Mouse (Mus musculus): ENCODE data around the gene Ntmt1. TPM values are rescaled to one million over a fixed set of nuclear protein-coding genes. Genes with fewer than 3 reads are reported as not detected.

The Ntmt1 gene
- polyA plus RNA-seq, 1 experiment from 2014 or later: 98.1 TPM

- no peaks in the 10 kb centered on the region for H3K36me3 ChIP-seq
- peaks cover 23% of the 10 kb centered on the region for H3K4me1 ChIP-seq
- ATAC-seq (ENCODE audit: low FRiP score, low read depth): peak; percentile 34; the same call in 1 of the 2 replicates
- H3K27me3 ChIP-seq: no peaks in the 10 kb centered on the region
- WGBS: 9% methylated on average over 19 of the region's 19 CpGs
- H3K9ac ChIP-seq: peak overlapping the region; percentile 79
- no peaks in the 10 kb centered on the region for H3K9me3 ChIP-seq
- peak overlapping the region; percentile 53 for H3K4me3 ChIP-seq
- H3K4me2 ChIP-seq (replicated peaks): peak overlapping the region; percentile 95
- peak overlapping the region; percentile 33; the same call in 1 of the 2 replicates for H3K27ac ChIP-seq
Measured at GRCm38 (mm10) chr2:30771806-30772460, 35.7 kb upstream of the Ntmt1 start.

- Histone ChIP-seq H3K4me3 (no peak overlapping the region), H3K27me3 (no peaks in the 10 kb centered on the region), H3K4me2 (replicated peaks) (no peak overlapping the region), H3K27ac (peak overlapping the region; percentile 44; the same call in 1 of the 2 replicates), H3K9me3 (no peaks in the 10 kb centered on the region), H3K4me1 (peaks cover 22% of the 10 kb centered on the region), H3K36me3 (no peaks in the 10 kb centered on the region), H3K9ac (0 out of 2 replicates have a peak overlapping the region, but pooled peaks have one; percentile 8)
- no peak for ATAC-seq (ENCODE audit: low FRiP score, low read depth)
- WGBS: 54% methylated on average over 15 of the region's 15 CpGs
Measured at GRCm38 (mm10) chr2:30772581-30773312, 34.9 kb upstream of the Ntmt1 start.

GRCm38 (mm10) chr2:30773313-30774005, 34.2 kb upstream of the Ntmt1 start:
- ATAC-seq (ENCODE audit: low FRiP score, low read depth): no peak
- 81% methylated on average over 8 of the region's 8 CpGs for WGBS
- no peak overlapping the region for H3K9ac ChIP-seq
- no peaks in the 10 kb centered on the region for H3K27me3 ChIP-seq
- no peaks in the 10 kb centered on the region for H3K36me3 ChIP-seq
- H3K9me3 ChIP-seq: no peaks in the 10 kb centered on the region
- H3K4me3 ChIP-seq: no peak overlapping the region
- H3K4me2 ChIP-seq (replicated peaks): no peak overlapping the region
- H3K27ac ChIP-seq: peak overlapping the region; percentile 44; the same call in 1 of the 2 replicates
- peaks cover 20% of the 10 kb centered on the region for H3K4me1 ChIP-seq

- no peak overlapping the region for H3K4me2 ChIP-seq (replicated peaks)
- peaks cover 25% of the 10 kb centered on the region for H3K4me1 ChIP-seq
- WGBS: 57% methylated on average over 3 of the region's 3 CpGs
- no peak overlapping the region for H3K4me3 ChIP-seq
- no peak for ATAC-seq (ENCODE audit: low FRiP score, low read depth)
- no peak overlapping the region for H3K27ac ChIP-seq
- no peaks in the 10 kb centered on the region for H3K36me3 ChIP-seq
- H3K9ac ChIP-seq: no peak overlapping the region
- H3K9me3 ChIP-seq: no peaks in the 10 kb centered on the region
- no peaks in the 10 kb centered on the region for H3K27me3 ChIP-seq
Measured at GRCm38 (mm10) chr2:30775955-30776354, 31.7 kb upstream of the Ntmt1 start.

GRCm38 (mm10) chr2:30777266-30777665, 30.4 kb upstream of the Ntmt1 start:
- H3K27ac ChIP-seq: no peak overlapping the region
- no peaks in the 10 kb centered on the region for H3K9me3 ChIP-seq
- ATAC-seq (ENCODE audit: low FRiP score, low read depth): no peak
- WGBS: 81% methylated on average over 3 of the region's 3 CpGs
- H3K9ac ChIP-seq: no peak overlapping the region
- H3K27me3 ChIP-seq: no peaks in the 10 kb centered on the region
- peaks cover 12% of the 10 kb centered on the region for H3K4me1 ChIP-seq
- no peak overlapping the region for H3K4me2 ChIP-seq (replicated peaks)
- H3K36me3 ChIP-seq: no peaks in the 10 kb centered on the region
- no peak overlapping the region for H3K4me3 ChIP-seq

- Histone ChIP-seq H3K36me3 (no peaks in the 10 kb centered on the region), H3K27ac (no peak overlapping the region), H3K27me3 (no peaks in the 10 kb centered on the region), H3K4me2 (replicated peaks) (no peak overlapping the region), H3K4me3 (no peak overlapping the region), H3K9ac (no peak overlapping the region), H3K4me1 (peaks cover 11% of the 10 kb centered on the region), H3K9me3 (no peaks in the 10 kb centered on the region)
- WGBS: 74% methylated on average over 4 of the region's 4 CpGs
- no peak for ATAC-seq (ENCODE audit: low FRiP score, low read depth)
Measured at GRCm38 (mm10) chr2:30778235-30778634, 29.4 kb upstream of the Ntmt1 start.

GRCm38 (mm10) chr2:30779241-30779640, 28.4 kb upstream of the Ntmt1 start:
- H3K36me3 ChIP-seq: no peaks in the 10 kb centered on the region
- no peak overlapping the region for H3K27ac ChIP-seq
- no peak overlapping the region for H3K9ac ChIP-seq
- peaks cover 17% of the 10 kb centered on the region for H3K4me1 ChIP-seq
- no peak for ATAC-seq (ENCODE audit: low FRiP score, low read depth)
- H3K27me3 ChIP-seq: no peaks in the 10 kb centered on the region
- 4% methylated on average over 5 of the region's 5 CpGs for WGBS
- no peak overlapping the region for H3K4me2 ChIP-seq (replicated peaks)
- H3K4me3 ChIP-seq: no peak overlapping the region
- H3K9me3 ChIP-seq: no peaks in the 10 kb centered on the region

GRCm38 (mm10) chr2:30782312-30783290, 25.0 kb upstream of the Ntmt1 start:
- H3K4me1 ChIP-seq: peaks cover 38% of the 10 kb centered on the region

GRCm38 (mm10) chr2:30783346-30783745, 24.3 kb upstream of the Ntmt1 start:
- ATAC-seq (ENCODE audit: low FRiP score, low read depth): peak; percentile 77
- Histone ChIP-seq H3K36me3 (no peaks in the 10 kb centered on the region), H3K4me3 (peak overlapping the region; percentile 25), H3K4me1 (peaks cover 38% of the 10 kb centered on the region), H3K9me3 (no peaks in the 10 kb centered on the region), H3K27me3 (no peaks in the 10 kb centered on the region), H3K9ac (peak overlapping the region; percentile 63), H3K27ac (peak overlapping the region; percentile 73), H3K4me2 (replicated peaks) (peak overlapping the region; percentile 59)
- WGBS: under 1% methylated on average over 13 of the region's 13 CpGs

More at GRCm38 (mm10) chr2:30782312-30783290, 25.0 kb upstream of the Ntmt1 start:
- peak overlapping the region; percentile 59 for H3K4me2 ChIP-seq (replicated peaks)
- no peaks in the 10 kb centered on the region for H3K9me3 ChIP-seq
- peak overlapping the region; percentile 73 for H3K27ac ChIP-seq
- 75% methylated on average over 8 of the region's 8 CpGs for WGBS
- no peaks in the 10 kb centered on the region for H3K27me3 ChIP-seq
- no peak for ATAC-seq (ENCODE audit: low FRiP score, low read depth)
- H3K9ac ChIP-seq: peak overlapping the region; percentile 63
- no peaks in the 10 kb centered on the region for H3K36me3 ChIP-seq
- H3K4me3 ChIP-seq: peak overlapping the region; percentile 25; the same call in 1 of the 2 replicates

- Histone ChIP-seq H3K27ac (peak overlapping the region; percentile 70; the same call in 1 of the 2 replicates), H3K4me3 (peak overlapping the region; percentile 33), H3K4me1 (peaks cover 33% of the 10 kb centered on the region), H3K9ac (peak overlapping the region; percentile 61), H3K4me2 (replicated peaks) (peak overlapping the region; percentile 59), H3K27me3 (no peaks in the 10 kb centered on the region), H3K9me3 (no peaks in the 10 kb centered on the region), H3K36me3 (no peaks in the 10 kb centered on the region)
- ATAC-seq (ENCODE audit: low FRiP score, low read depth): peak; percentile 35; the same call in 1 of the 2 replicates
- 10% methylated on average over 40 of the region's 40 CpGs for WGBS
Measured at GRCm38 (mm10) chr2:30784078-30784994, 23.3 kb upstream of the Ntmt1 start.
